In the genomic region with DNA sequence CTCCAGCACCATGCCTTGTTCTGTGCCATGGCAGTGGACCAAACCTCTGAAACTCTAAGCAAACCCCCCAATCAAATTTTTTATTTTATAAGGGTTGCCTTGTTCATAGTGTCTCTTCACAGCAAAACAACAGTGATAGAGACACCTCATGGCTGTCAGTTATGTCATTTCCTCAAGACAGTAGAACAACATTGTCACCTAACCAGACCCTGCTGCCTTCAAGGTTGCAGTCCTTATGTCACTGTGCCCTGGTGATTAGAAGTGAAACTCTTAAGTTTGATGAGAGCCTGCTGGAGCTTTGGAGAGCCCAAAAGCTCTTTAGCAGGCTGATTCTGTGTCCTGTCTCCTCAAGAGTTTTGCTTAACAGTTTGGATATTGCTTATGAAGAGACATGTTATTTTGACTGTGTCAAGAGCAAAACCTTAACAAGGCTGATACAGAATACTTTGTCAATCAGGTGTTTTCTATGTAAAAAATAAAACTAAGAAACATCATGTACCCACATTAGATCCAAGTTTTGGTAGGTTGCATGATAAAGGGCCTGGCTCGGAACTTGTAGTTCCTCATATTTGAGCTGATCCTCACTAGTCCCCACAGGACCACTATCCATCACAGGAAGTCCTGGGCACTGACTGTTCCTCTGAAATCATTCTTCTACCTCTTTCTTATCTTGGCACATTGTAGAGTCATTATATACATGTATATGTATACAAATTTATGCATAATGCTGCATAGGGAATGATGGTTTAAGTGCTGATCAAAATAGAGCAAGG, we compare ENCODE assay signal across 16 mouse cellular contexts.
DNase-seq lines count a peak whose midpoint lies in the region; ATAC-seq lines count a peak whose summit lies in the region.
"Had no signal": no experiment of that assay in that cellular context is flagged by ENCODE, and none has a peak within 500 bp of the region (broad histone marks: within the 10 kb centered on the region; RNA-seq: fewer than 3 reads in every experiment).

No protein-coding gene starts in this region.

- ATAC-seq in inflammation-experienced regulatory T-cells, adult 6 months: peak; percentile 73
- ATAC-seq: forebrain, embryonic 14.5 days had no signal

- H3K4me1 ChIP-seq in megakaryocyte, embryonic 14.5 days: peaks cover 87% of the 10 kb centered on the region
- H3K4me1 ChIP-seq: limb, embryonic 13.5 days; midbrain, embryonic 12.5 days had no signal

- peaks cover 68% of the 10 kb centered on the region for H3K36me3 ChIP-seq in megakaryocyte, embryonic 14.5 days (replicated peaks; ENCODE audit: low read length)
- H3K36me3 ChIP-seq: embryonic facial prominence, embryonic 15.5 days; midbrain, embryonic 12.5 days had no signal

- H3K4me3 ChIP-seq in megakaryocyte, embryonic 14.5 days (replicated peaks): peak overlapping the region; percentile 83
- H3K4me3 ChIP-seq: embryonic facial prominence, embryonic 15.5 days; hindbrain, embryonic 10.5 days; limb, embryonic 13.5 days; midbrain, embryonic 12.5 days had no signal

- DNase-seq in CD4-positive, CD25-positive, alpha-beta regulatory T cell, adult 2 months (ENCODE audit: low read depth, low spot score): peak; percentile 69
- peak; percentile 51 for DNase-seq in MEL-GATA-1-ER (ENCODE audit: extremely low read depth, low read depth)
- no peak for DNase-seq in left cerebral cortex, adult 11 months (ENCODE audit: low spot score)
- no peak for DNase-seq in heart, adult 18-20 months
- DNase-seq in gastrocnemius, postnatal 36 days: no peak
- DNase-seq: adrenal gland, adult 8-10 months; cerebellum, adult 2 months; kidney, postnatal 10 days; right cerebral cortex, postnatal 25 days had no signal

- no peaks in the 10 kb centered on the region for H3K9me3 ChIP-seq in megakaryocyte, embryonic 14.5 days
- H3K9me3 ChIP-seq: embryonic facial prominence, embryonic 15.5 days; hindbrain, embryonic 10.5 days; limb, embryonic 13.5 days; midbrain, embryonic 12.5 days had no signal

- no peaks in the 10 kb centered on the region for H3K27me3 ChIP-seq in megakaryocyte, embryonic 14.5 days (replicated peaks)
- H3K27me3 ChIP-seq: embryonic facial prominence, embryonic 15.5 days; limb, embryonic 13.5 days; midbrain, embryonic 12.5 days had no signal

- intact Hi-C loops in gastrocnemius, postnatal 36 days (cut with DNase I): no loop called here

Comparison
In these comparisons a context has a peak if more than half of its experiments do, and no peak if none do; other contexts are left out.
1. DNase-seq: peak in CD4-positive, CD25-positive, alpha-beta regulatory T cell, adult 2 months (single experiment) and MEL-GATA-1-ER (single experiment); none in left cerebral cortex, adult 11 months (single experiment), heart, adult 18-20 months (0 of 2) and gastrocnemius, postnatal 36 days (0 of 2).